Mouse (Mus musculus) heart, postnatal 4 days (tissue): ENCODE measurements around the gene Phf1. TPM values are rescaled to one million over a fixed set of nuclear protein-coding genes. Genes with fewer than 3 reads are reported as not detected.

Source experiments
- DNase-seq: peaks from one replicate; pipeline ENCODE4 v3.0.0; 2021
- microRNA-seq, 2 experiments: library from miRNA; unstranded; fragments of <30 nt; microRNA quantifications; one replicate each; pipeline ENCODE4 v1.2.0; 2021 to 2022
- total RNA-seq, 2 experiments: library from RNA; stranded (reverse); gene quantifications; 2 replicates each; pipeline ENCODE4 v1.2.3; 2021

Phf1 gene
- total RNA-seq, 2 experiments from 2014 or later, result 9.9 to 10.0 TPM

DNA sequence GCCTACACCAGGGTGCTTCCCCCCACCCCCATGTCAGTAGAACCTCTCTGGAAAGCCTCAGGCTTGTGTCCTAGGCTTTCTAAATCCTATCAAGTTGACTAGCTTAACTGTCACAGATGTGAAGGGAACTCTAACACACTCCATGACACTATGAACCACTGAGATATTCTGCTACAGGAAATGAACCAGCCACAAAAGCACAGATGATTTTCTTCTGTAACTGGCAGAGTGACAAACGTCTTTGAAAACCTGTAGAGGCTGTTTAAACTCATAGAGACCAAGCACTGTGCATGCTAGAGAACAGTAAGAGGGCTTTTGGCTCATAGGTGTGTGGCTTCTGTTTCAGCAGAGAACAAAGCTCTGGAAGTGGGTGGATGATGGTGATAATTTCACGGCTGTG, 48.2 kb downstream of the Phf1 start:
- no peak for DNase-seq

DNA sequence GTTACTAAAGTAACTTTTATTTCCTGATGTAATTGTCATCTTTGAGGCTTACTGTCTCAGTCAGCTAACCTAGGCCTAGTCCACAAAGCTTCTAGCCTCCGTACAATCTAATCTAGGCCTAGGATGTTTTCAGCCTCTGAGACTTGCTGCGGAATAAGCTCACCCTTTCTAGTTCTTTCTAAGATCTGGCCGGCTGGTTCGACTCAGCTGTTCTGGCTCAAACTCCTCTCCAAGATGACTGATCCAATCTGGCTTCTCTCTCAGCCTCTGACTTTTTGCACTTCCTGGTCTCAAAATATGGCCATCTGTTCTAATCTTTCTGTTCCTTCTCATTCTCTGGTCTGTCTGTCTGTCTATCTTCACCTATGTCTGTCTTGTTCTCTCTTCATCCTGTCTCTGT, 50.5 kb downstream of the Phf1 start:
- no peak for DNase-seq

DNA sequence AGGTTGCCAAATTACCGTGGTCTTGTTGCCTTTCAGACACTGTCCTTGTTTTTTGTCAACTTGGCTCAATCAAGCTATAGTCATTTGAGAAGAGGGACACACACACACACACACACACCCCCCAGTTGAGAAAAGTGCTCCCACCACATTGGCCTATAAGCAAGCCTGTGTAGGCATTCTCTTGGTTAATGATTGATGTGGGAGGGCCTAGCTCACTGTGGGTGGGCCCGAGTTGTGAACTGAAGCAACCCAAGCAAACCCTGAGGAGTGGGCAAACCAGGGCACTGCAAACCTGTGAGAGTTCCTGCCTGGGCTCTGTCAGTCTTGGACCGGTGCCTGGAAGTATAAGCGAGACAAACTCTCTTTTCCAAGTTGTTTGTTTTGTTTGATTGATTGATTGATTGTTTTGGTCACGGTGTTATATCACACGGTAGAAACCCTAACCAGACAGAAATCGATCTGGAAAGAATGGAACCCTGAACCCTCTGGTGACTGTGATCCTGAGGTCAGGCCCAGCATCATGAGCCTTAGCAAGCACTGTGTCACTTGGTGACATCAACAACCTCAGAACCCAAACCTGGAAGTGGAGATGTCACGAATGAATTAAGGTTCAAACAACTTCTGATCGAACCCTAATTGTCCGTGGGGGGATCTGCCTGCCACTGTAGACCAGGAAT, 52.8 kb downstream of the Phf1 start:
- no peak for DNase-seq

Small RNA genes lying within 50 kb of the gene (microRNA-seq; reads per million reads assigned to microRNA genes)
- gene Gm27775, result 0 reads per million in 2 experiments
- gene Mir3083, result 0.20 to 0.35 reads per million in 2 experiments
- gene Mir6968, result 2.4 to 2.7 reads per million in 2 experiments

Other genes with a start within 250 kb of the Phf1 start
- gene Crebrf, start 217.4 kb upstream of the Phf1 start, total RNA-seq, result 10 to 100 TPM; 17.5 to 20.8 TPM
- 10 to 100 TPM; 41.4 to 43.0 TPM for gene Bnip1, start 152.0 kb upstream of the Phf1 start, total RNA-seq
- gene Nkx2-5, start 88.0 kb upstream of the Phf1 start, total RNA-seq, result 100 to 1,000 TPM; 123 to 128 TPM
- gene Kifc5b, start 16.0 kb upstream of the Phf1 start, total RNA-seq, result 10 to 100 TPM; 15.0 to 15.2 TPM
- 100 to 1,000 TPM in 1 of 2 experiments, 10 to 100 TPM in 1; 97.2 to 106 TPM for gene Cuta, start 6.5 kb downstream of the Phf1 start, total RNA-seq
- 10 to 100 TPM; 12.6 to 13.4 TPM for gene Syngap1, start 8.2 kb downstream of the Phf1 start, total RNA-seq
- 1 to 10 TPM; 3.9 to 5.5 TPM for gene Zbtb9, start 40.1 kb downstream of the Phf1 start, total RNA-seq
- gene Bak1, start 96.0 kb downstream of the Phf1 start, total RNA-seq, result 10 to 100 TPM; 46.8 to 52.4 TPM
- 1 to 10 TPM; 7.5 to 8.2 TPM for gene Itpr3, start 124.3 kb downstream of the Phf1 start, total RNA-seq
- gene Uqcc2, start 200.9 kb downstream of the Phf1 start, total RNA-seq, result 100 to 1,000 TPM; 256 to 274 TPM
- gene Ip6k3, start 234.7 kb downstream of the Phf1 start, total RNA-seq, result 1 to 10 TPM; 3.6 to 4.0 TPM